In the genomic region with DNA sequence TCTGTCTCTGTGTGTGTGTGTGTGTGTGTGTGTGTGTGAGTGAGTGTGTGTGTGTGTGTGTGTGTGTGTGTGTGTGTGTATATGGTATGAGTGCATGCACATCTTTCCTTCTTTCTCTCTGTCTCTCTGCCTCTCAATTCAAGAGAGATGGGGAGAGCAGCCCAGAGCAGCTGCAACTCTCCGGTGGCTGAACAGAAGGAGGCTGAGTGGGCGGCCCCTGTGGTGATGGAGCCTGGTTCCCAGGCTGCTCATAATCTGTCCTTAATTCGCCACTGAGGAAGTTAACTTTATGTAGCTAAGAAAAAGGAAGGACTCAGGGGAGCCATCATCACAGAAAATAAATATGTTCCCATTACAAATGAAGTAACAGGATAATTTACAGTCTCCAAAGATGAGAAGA, we compare ENCODE assay signal across 10 mouse cellular contexts.
DNase-seq lines count a peak whose midpoint lies in the region; ATAC-seq and TF ChIP-seq lines count a peak whose summit lies in the region.
"Had no signal": no experiment of that assay in that cellular context is flagged by ENCODE, and none has a peak within 500 bp of the region (broad histone marks: within the 10 kb centered on the region; RNA-seq: fewer than 3 reads in every experiment).

No protein-coding gene starts in this region.

- no peak for TF ChIP-seq EP300 in lung, postnatal 0 days (IDR thresholded peaks at IDR 0.05)

- no peaks in the 10 kb centered on the region for H3K9me3 ChIP-seq in forebrain, postnatal 0 days (ENCODE audit: low read length)
- H3K9me3 ChIP-seq in kidney, embryonic 15.5 days (replicated peaks): no peaks in the 10 kb centered on the region
- H3K9me3 ChIP-seq in lung, postnatal 0 days (ENCODE audit: low read length): no peaks in the 10 kb centered on the region

- H3K4me1 ChIP-seq in forebrain, postnatal 0 days (ENCODE audit: insufficient read depth): peaks cover 18% of the 10 kb centered on the region; the same call in 1 of the 2 replicates
- H3K4me1 ChIP-seq in kidney, embryonic 15.5 days: 0 out of 2 replicates have a peak, but pooled peaks cover 3% of the 10 kb centered on the region
- no peaks in the 10 kb centered on the region for H3K4me1 ChIP-seq in lung, postnatal 0 days (ENCODE audit: insufficient read depth, low read depth, low read length)

- no peak overlapping the region for H3K9ac ChIP-seq in forebrain, postnatal 0 days
- H3K9ac ChIP-seq in kidney, embryonic 15.5 days: no peak overlapping the region
- no peak overlapping the region for H3K9ac ChIP-seq in lung, postnatal 0 days (replicated peaks; ENCODE audit: low read depth)

- DNase-seq in frontal cortex, postnatal 25 days (ENCODE audit: low spot score in 2 of 2): no peak
- DNase-seq in forebrain, postnatal 0 days: no peak
- DNase-seq in left cerebral cortex, postnatal 36 days (ENCODE audit: low spot score in 2 of 2): peak; percentile 72 to 73
- DNase-seq in right cerebral cortex, postnatal 10 days (ENCODE audit: low spot score in 2 of 2): peak; percentile 72 to 80
- DNase-seq in heart, adult 9 months (ENCODE audit: low spot score in 2 of 2): no peak
- DNase-seq in lung, postnatal 0 days (ENCODE audit: low spot score): no peak
- DNase-seq: lung, adult 18-20 months had no signal

- H3K27me3 ChIP-seq in forebrain, postnatal 0 days (ENCODE audit: insufficient read depth, low read length): no peaks in the 10 kb centered on the region
- H3K27me3 ChIP-seq in kidney, embryonic 15.5 days: no peaks in the 10 kb centered on the region
- no peaks in the 10 kb centered on the region for H3K27me3 ChIP-seq in lung, postnatal 0 days (replicated peaks; ENCODE audit: insufficient read depth, low read length)

- no peak overlapping the region for H3K4me3 ChIP-seq in forebrain, postnatal 0 days (ENCODE audit: low read depth, low read length)
- no peak overlapping the region for H3K4me3 ChIP-seq in kidney, embryonic 15.5 days (replicated peaks)
- H3K4me3 ChIP-seq in lung, postnatal 0 days (ENCODE audit: low read depth, low read length): no peak overlapping the region

- intact Hi-C loops in left cerebral cortex, postnatal 36 days (cut with DNase I): loop anchor here (5.0 kb wide), 1 partner anchor 81 kb away; no protein-coding TSS in a partner anchor

- no peak for TF ChIP-seq CTCF in forebrain, postnatal 0 days (IDR thresholded peaks at IDR 0.05; ENCODE audit: low read depth)
- TF ChIP-seq CTCF in lung, postnatal 0 days (IDR thresholded peaks at IDR 0.05): no peak

- 11% methylated on average over 3 of the region's 3 CpGs for WGBS in forebrain, postnatal 0 days
- 29% methylated on average over 3 of the region's 3 CpGs for WGBS in kidney, embryonic 15.5 days
- 27% methylated on average over 3 of the region's 3 CpGs for WGBS in lung, postnatal 0 days

- no peaks in the 10 kb centered on the region for H3K36me3 ChIP-seq in forebrain, postnatal 0 days (ENCODE audit: insufficient read depth)
- no peaks in the 10 kb centered on the region for H3K36me3 ChIP-seq in kidney, embryonic 15.5 days
- H3K36me3 ChIP-seq in lung, postnatal 0 days (ENCODE audit: insufficient read depth, low read length): no peaks in the 10 kb centered on the region

- H3K4me2 ChIP-seq in forebrain, postnatal 0 days (ENCODE audit: low read depth): peak overlapping the region; percentile 13; the same call in 1 of the 2 replicates
- H3K4me2 ChIP-seq in kidney, embryonic 15.5 days: no peak overlapping the region
- H3K4me2 ChIP-seq in lung, postnatal 0 days (replicated peaks; ENCODE audit: low read depth, low read length): no peak overlapping the region

- ATAC-seq in frontal cortex, adult (ENCODE audit: low TSS enrichment): peak; percentile 72
- ATAC-seq in forebrain, postnatal 0 days: peak; percentile 60
- no peak for ATAC-seq in kidney, embryonic 15.5 days (replicated peaks; ENCODE audit: low FRiP score)
- ATAC-seq in lung, postnatal 0 days: no peak
- ATAC-seq: inflammation-experienced regulatory T-cells, adult 6 months had no signal

- H3K27ac ChIP-seq in forebrain, postnatal 0 days (ENCODE audit: low read depth, low read length): peak overlapping the region; percentile 67
- no peak overlapping the region for H3K27ac ChIP-seq in kidney, embryonic 15.5 days
- H3K27ac ChIP-seq in lung, postnatal 0 days (ENCODE audit: low read length): no peak overlapping the region

Comparison
In these comparisons a context has a peak if more than half of its experiments do, and no peak if none do; other contexts are left out.
1. ATAC-seq: peak in frontal cortex, adult (single experiment) and forebrain, postnatal 0 days (single experiment); none in kidney, embryonic 15.5 days (single experiment) and lung, postnatal 0 days (single experiment).
2. DNase-seq: peak in left cerebral cortex, postnatal 36 days (2 of 2) and right cerebral cortex, postnatal 10 days (2 of 2); none in frontal cortex, postnatal 25 days (0 of 2), forebrain, postnatal 0 days (single experiment), heart, adult 9 months (0 of 2) and lung, postnatal 0 days (single experiment).